Mouse (Mus musculus) liver, postnatal 0 days (tissue): ENCODE data around the gene Pole4. TPM values are rescaled to one million over a fixed set of nuclear protein-coding genes. Genes with fewer than 3 reads are reported as not detected.
A peak's percentile ranks its signal among the peaks of the same experiment; 100 is the strongest.

Experiments
- ATAC-seq: fragments of 200-750 bp; cut with Nextera tagmentation; 2 replicates; pipeline ENCODE4 v1.8.0; 2017; ENCODE audit warnings: mild to moderate bottlenecking, moderate library complexity
- DNase-seq: peaks from one replicate; pipeline ENCODE4 v3.0.0-alpha.2; 2016
- H3K27ac ChIP-seq: fragments of 300-500 bp; sonication (generic); 2 replicates; pipeline ENCODE4 v1.5.1; 2014; ENCODE audit warnings: antibody characterized with exemption, moderate library complexity, mild to moderate bottlenecking, low read depth
- H3K27me3 ChIP-seq: fragments of 300-500 bp; sonication (generic); 2 replicates; pipeline ENCODE4 v1.6.1; 2014; ENCODE audit warnings: low read length, control low read depth, mixed read lengths; ENCODE audit not compliant: insufficient read depth
- H3K36me3 ChIP-seq: fragments of 300-500 bp; sonication (generic); replicated peaks from 2 replicates; pipeline ENCODE4 v1.6.1; 2014; ENCODE audit warnings: mild to moderate bottlenecking, control low read depth, low read length, moderate library complexity, mixed read lengths; ENCODE audit not compliant: insufficient read depth
- H3K4me1 ChIP-seq: fragments of 300-500 bp; sonication (generic); 2 replicates; pipeline ENCODE4 v1.6.1; 2014; ENCODE audit warnings: antibody characterized with exemption, mild to moderate bottlenecking, control low read depth; ENCODE audit not compliant: insufficient read depth
- H3K4me2 ChIP-seq: fragments of 300-500 bp; sonication (generic); 2 replicates; pipeline ENCODE4 v1.6.1; 2014; ENCODE audit warnings: low read depth, mild to moderate bottlenecking, low read length, moderate library complexity, mixed read lengths
- H3K4me3 ChIP-seq: fragments of 300-500 bp; sonication (generic); 2 replicates; pipeline ENCODE4 v1.5.1; 2014; ENCODE audit warnings: low read depth, low read length
- H3K9ac ChIP-seq: fragments of 300-500 bp; sonication (generic); replicated peaks from 2 replicates; pipeline ENCODE4 v1.6.1; 2014; ENCODE audit warnings: mild to moderate bottlenecking, moderate library complexity
- H3K9me3 ChIP-seq: fragments of 300-500 bp; sonication (generic); 2 replicates; pipeline ENCODE4 v1.6.1; 2016; ENCODE audit warnings: mild to moderate bottlenecking, control low read depth, low read length, mixed read lengths
- CTCF ChIP-seq: sonication (generic); IDR thresholded peaks from 2 replicates; pipeline ENCODE4 v1.5.1; 2016; ENCODE audit warnings: antibody characterized with exemption, low read depth
- EP300 ChIP-seq: IDR thresholded peaks from 2 replicates; pipeline ENCODE4 v1.6.1; 2016; ENCODE audit warnings: antibody characterized with exemption, low read depth, mild to moderate bottlenecking
- WGBS: fragments of 180-500 bp; shearing (Covaris S2); extraction: QIAGEN DNeasy Blood & Tissue Kit; methylation state at CpG from one replicate; pipeline ENCODE4 v1.1.7; 2014; ENCODE audit not compliant: insufficient replicate concordance; 5-methylcytosine and 5-hydroxymethylcytosine counted together
- polyA plus RNA-seq: library from polyadenylated mRNA; unstranded; fragments of >200 nt; fragmentation: Nextera tagmentation; extraction: Ambion mirVana; gene quantifications from 2 replicates; pipeline ENCODE4 v1.2.1, GENCODE M21; 2015

Gene Pole4
- 87.7 and 87.9 TPM in 2 replicates for polyA plus RNA-seq

- Histone ChIP-seq H3K36me3 (no peaks in the 10 kb centered on the region), H3K4me1 (no peaks in the 10 kb centered on the region), H3K9me3 (no peaks in the 10 kb centered on the region), H3K27ac (no peak within 1 kb of the TSS), H3K27me3 (peaks cover 7% of the 10 kb centered on the region; the same call in 1 of the 2 replicates), H3K9ac (no peak within 1 kb of the TSS), H3K4me3 (no peak within 1 kb of the TSS), H3K4me2 (no peak within 1 kb of the TSS)
- ATAC-seq: no peak
- DNase-seq: no peak
- 58% methylated on average over 5 of the region's 5 CpGs for WGBS
- no peak for TF ChIP-seq EP300
- no peak for TF ChIP-seq CTCF
Measured at GRCm38 (mm10) chr6:82705221-82705620, at the start of gene Pole4. Gene Pole4, minus strand, starts transcription at chr6:82705365.

- 80% methylated on average over 6 of the region's 6 CpGs for WGBS
- Histone ChIP-seq H3K36me3 (peaks cover 6% of the 10 kb centered on the region; the same call in 1 of the 2 replicates), H3K9me3 (no peaks in the 10 kb centered on the region), H3K4me3 (no peak overlapping the region), H3K27me3 (no peaks in the 10 kb centered on the region), H3K4me2 (no peak overlapping the region), H3K9ac (no peak overlapping the region), H3K4me1 (peaks cover 8% of the 10 kb centered on the region), H3K27ac (no peak overlapping the region)
- TF ChIP-seq EP300 (no peak), CTCF (no peak)
- no peak for DNase-seq
- ATAC-seq: no peak
Measured at GRCm38 (mm10) chr6:82754769-82755168, 49.6 kb upstream of the Pole4 start.

GRCm38 (mm10) chr6:82753638-82754361 is 48.6 kb upstream of the Pole4 start:
- TF ChIP-seq EP300 (no peak), CTCF (peak; percentile 53)
- WGBS: 58% methylated on average over 14 of the region's 14 CpGs
- no peak for DNase-seq
- no peak overlapping the region for H3K4me2 ChIP-seq
- peak; percentile 58; the same call in 1 of the 2 replicates for ATAC-seq
- no peaks in the 10 kb centered on the region for H3K27me3 ChIP-seq
- 0 out of 2 replicates have a peak overlapping the region, but pooled peaks have one; percentile 32 for H3K27ac ChIP-seq
- no peak overlapping the region for H3K9ac ChIP-seq
- peaks cover 7% of the 10 kb centered on the region; the same call in 1 of the 2 replicates for H3K36me3 ChIP-seq
- H3K4me3 ChIP-seq: no peak overlapping the region
- no peaks in the 10 kb centered on the region for H3K9me3 ChIP-seq
- H3K4me1 ChIP-seq: peaks cover 4% of the 10 kb centered on the region

GRCm38 (mm10) chr6:82753061-82753460 is 47.9 kb upstream of the Pole4 start:
- Histone ChIP-seq H3K9me3 (no peaks in the 10 kb centered on the region), H3K27me3 (no peaks in the 10 kb centered on the region), H3K9ac (no peak overlapping the region), H3K4me3 (no peak overlapping the region), H3K4me1 (no peaks in the 10 kb centered on the region; the same call in 1 of the 2 replicates), H3K27ac (0 out of 2 replicates have a peak overlapping the region, but pooled peaks have one; percentile 32), H3K4me2 (no peak overlapping the region), H3K36me3 (peaks cover 9% of the 10 kb centered on the region; the same call in 1 of the 2 replicates)
- DNase-seq: no peak
- ATAC-seq: peak; percentile 13; the same call in 1 of the 2 replicates
- 63% methylated on average over 11 of the region's 11 CpGs for WGBS
- TF ChIP-seq CTCF (no peak), EP300 (no peak)

- ATAC-seq (no peak), DNase-seq (no peak)
- Histone ChIP-seq H3K4me3 (no peak overlapping the region), H3K27ac (no peak overlapping the region), H3K9ac (no peak overlapping the region), H3K27me3 (no peaks in the 10 kb centered on the region), H3K9me3 (no peaks in the 10 kb centered on the region), H3K4me2 (no peak overlapping the region), H3K36me3 (peaks cover 9% of the 10 kb centered on the region; the same call in 1 of the 2 replicates), H3K4me1 (no peaks in the 10 kb centered on the region; the same call in 1 of the 2 replicates)
- TF ChIP-seq CTCF: no peak
- 82% methylated on average over 7 of the region's 7 CpGs for WGBS
Measured at GRCm38 (mm10) chr6:82751791-82752190, 46.6 kb upstream of the Pole4 start.

GRCm38 (mm10) chr6:82751031-82751430 is 45.9 kb upstream of the Pole4 start:
- peaks cover 9% of the 10 kb centered on the region; the same call in 1 of the 2 replicates for H3K36me3 ChIP-seq
- H3K27ac ChIP-seq: no peak overlapping the region
- DNase-seq (no peak), ATAC-seq (no peak)
- H3K4me3 ChIP-seq: no peak overlapping the region
- no peak overlapping the region for H3K9ac ChIP-seq
- no peaks in the 10 kb centered on the region for H3K27me3 ChIP-seq
- H3K4me1 ChIP-seq: no peaks in the 10 kb centered on the region
- TF ChIP-seq CTCF (no peak), EP300 (no peak)
- no peaks in the 10 kb centered on the region for H3K9me3 ChIP-seq
- 67% methylated on average over 11 of the region's 11 CpGs for WGBS
- no peak overlapping the region for H3K4me2 ChIP-seq
